Mouse (Mus musculus) fat pad, adult 2 months (tissue): ENCODE results near the gene Tstd2.

Source experiments
- DNase-seq: peaks from one replicate; pipeline ENCODE4 v3.0.0-alpha.2; 2011; ENCODE audit warnings: low read depth, low spot score; ENCODE audit errors: extremely low read depth

Gene Tstd2

GRCm38 (mm10) chr4:46138287-46139222 lies at the start of gene Tstd2, which contains the start of gene Ncbp1:
TSS of gene Tstd2 (minus strand) at chr4:46138694.
TSS of gene Ncbp1 (plus strand) at chr4:46138613.
- DNase-seq = peak; percentile 23

- DNase-seq = no peak
These were observed 48.0 kb upstream of the Tstd2 start for GRCm38 (mm10) chr4:46186466-46186865.

DNA sequence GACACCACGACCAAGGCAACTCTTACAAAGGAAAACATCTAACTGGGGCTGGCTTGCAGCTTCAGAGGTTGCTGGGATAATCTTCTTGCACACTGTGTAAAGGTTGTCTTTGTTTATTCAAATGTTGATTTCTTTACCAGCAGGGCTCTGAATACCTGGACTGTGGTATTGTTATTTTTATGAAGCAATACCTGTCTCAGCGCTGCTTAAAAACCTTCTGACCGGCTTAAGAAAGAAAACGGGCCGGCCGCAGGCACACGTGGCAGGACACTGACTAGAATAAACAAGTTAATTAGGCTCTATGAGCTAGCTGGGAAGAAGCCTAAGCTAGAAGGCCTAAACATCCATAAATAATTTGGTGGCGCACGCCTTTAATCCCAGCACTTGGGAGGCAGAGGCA lies 47.4 kb upstream of the Tstd2 start:
- DNase-seq = no peak

GRCm38 (mm10) chr4:46185423-46185822 lies 46.9 kb upstream of the Tstd2 start:
- DNase-seq = no peak

DNA sequence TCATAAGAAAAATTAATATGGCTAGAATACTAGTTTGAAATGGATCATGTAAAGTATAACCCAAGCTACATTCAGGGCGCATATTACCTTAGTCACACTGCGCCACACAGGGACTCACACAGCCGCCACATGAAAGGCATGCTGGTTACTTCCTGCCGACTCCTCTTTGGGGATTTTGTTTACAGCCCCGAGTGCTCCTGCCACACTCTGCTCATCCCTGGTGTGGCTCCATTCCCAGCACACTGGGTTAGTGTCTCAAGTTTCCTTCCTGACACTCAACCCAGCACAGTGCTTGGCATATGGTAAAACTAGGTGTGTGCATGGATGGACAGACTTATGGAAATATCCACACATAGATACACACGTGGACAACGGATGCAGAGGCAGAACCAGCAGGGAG lies 43.7 kb upstream of the Tstd2 start:
- DNase-seq = no peak

GRCm38 (mm10) chr4:46181168-46181567 lies 42.7 kb upstream of the Tstd2 start:
- DNase-seq = no peak

- no peak for DNase-seq
These were observed 39.0 kb upstream of the Tstd2 start for GRCm38 (mm10) chr4:46177496-46177895.

DNA sequence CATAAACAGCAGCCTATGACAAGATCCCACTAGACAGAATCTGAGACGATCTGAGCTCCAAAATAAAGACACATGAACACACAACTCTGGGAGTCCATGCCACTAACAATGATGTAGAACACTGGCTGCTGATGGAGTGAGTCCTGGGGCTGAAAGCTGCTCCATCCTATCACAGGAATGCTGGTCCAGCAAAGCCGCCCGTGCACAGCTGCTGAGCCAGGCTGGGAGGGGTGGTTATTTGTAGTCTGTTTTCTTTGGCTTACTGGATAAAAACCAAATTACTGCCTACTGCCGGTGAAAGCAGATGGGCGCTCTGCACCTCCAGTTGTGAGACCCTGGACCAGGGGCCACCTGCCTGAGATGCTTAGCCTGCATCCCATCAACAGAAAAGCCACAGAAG lies 38.5 kb upstream of the Tstd2 start:
- DNase-seq = no peak

- no peak for DNase-seq
These were observed 37.8 kb upstream of the Tstd2 start for GRCm38 (mm10) chr4:46176313-46176712.

GRCm38 (mm10) chr4:46171761-46172160 lies 33.3 kb upstream of the Tstd2 start:
- DNase-seq = no peak

- DNase-seq = peak; percentile 61
These were observed 27.3 kb upstream of the Tstd2 start for GRCm38 (mm10) chr4:46165831-46166230.

- DNase-seq = no peak
These were observed 25.5 kb upstream of the Tstd2 start for GRCm38 (mm10) chr4:46164027-46164426.

DNA sequence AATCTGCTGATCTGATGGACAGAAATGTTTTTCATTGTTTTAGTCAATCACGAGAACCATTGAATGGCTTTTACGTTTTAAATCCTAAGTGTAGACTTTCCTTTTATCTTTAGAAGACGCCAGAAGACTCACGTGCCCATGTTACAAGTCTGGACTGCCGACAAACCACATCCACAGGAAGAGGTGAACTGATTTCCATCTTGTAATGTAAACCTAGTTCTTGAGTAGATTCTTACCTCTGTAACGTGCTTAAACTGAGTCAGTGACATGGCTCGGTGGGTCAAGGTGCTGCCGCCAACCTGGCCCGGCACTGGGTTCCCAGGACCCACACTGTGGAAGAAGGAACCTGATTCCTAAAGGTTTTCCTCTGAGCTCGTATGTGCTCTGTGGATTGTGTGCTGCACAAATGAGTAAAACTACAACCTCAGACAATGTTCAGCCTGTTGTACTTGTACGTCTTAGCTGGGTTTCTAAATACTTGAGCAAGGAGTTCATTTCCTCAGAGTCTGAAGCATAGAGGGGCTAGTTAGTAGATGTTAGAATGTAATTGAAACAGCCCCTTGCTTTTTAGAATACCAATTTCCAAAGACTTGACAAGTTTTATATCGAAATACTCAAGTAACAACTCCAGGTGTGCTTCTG lies 13.5 kb upstream of the Tstd2 start:
- no peak for DNase-seq

GRCm38 (mm10) chr4:46146881-46147280 lies 8.4 kb upstream of the Tstd2 start:
- no peak for DNase-seq

GRCm38 (mm10) chr4:46144323-46144722 lies 5.8 kb upstream of the Tstd2 start:
- no peak for DNase-seq

GRCm38 (mm10) chr4:46137629-46138286 lies 736 bp downstream of the Tstd2 start:
- no peak for DNase-seq

DNA sequence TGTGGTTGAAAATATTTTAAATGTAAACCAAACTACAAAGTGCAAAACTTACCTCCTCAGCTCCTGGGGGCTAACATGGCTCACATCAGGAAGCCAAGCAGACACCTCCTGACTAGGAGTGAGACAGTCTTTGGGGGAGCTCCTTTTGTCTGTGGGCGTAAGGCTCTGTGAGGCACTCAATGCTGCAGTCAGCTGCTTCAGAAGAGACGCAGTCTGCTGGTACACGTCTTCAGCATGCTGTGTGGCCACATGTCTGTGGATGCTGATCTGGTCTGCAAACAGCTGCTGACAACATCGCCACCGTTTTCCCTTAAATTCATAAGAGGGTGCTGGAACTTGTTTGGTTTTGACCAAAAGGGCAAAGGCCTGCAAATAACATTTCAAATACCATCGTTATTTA lies 6.7 kb downstream of the Tstd2 start:
- no peak for DNase-seq

GRCm38 (mm10) chr4:46130221-46130620 lies 8.3 kb downstream of the Tstd2 start:
- no peak for DNase-seq

GRCm38 (mm10) chr4:46129311-46130004 lies 9.0 kb downstream of the Tstd2 start:
- no peak for DNase-seq

DNA sequence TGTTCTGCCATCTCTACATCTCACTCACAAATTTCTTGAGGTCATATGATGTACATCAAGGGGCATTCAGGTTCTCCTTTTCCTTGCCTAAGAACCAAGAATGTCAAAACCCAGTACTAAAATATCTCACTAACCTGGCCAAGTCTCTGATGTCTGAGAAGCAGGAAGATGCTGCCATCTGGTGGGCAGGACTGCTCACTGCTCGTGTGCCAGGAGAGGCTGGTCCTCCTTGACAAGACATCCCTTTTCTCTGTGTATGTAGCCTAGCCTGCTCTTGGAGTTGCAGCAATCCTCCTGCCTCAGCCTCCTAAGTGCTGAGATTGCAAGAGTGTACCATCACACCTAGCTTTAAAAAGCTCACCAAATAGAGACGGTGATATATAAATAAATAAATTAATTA lies 12.0 kb downstream of the Tstd2 start:
- DNase-seq = no peak

DNA sequence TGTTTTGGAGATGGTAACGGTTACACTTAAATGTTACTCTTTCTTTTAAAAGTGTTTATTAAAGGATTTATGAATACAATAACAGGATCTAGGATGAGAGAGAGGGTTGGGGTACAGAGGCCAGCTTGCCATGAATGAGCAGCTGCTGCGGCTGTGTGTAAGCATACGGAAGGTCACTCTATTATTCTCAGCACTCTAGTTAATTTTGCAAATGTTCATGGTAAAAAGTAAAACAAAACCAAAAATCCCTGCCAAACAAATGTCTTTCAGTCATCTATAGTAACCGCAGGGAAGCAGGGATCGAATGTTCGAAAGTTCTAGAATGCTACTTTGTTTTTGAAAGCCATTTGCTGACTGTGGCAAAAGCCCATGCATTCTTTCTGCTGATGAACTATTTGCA lies 15.1 kb downstream of the Tstd2 start:
- no peak for DNase-seq
